Mouse (Mus musculus) MN1 (cell line): Measurements from ENCODE around the gene Ttc39d.
"Not testable (repeated sequence)": the region's sequence is repeated elsewhere in the genome, so short reads cannot be mapped to it uniquely, and the experiment has no call there.

Experiments
- DNase-seq: peaks from one replicate; pipeline ENCODE4 v3.0.0-alpha.2; 2016; ENCODE audit warnings: low spot score

The Ttc39d gene

DNA sequence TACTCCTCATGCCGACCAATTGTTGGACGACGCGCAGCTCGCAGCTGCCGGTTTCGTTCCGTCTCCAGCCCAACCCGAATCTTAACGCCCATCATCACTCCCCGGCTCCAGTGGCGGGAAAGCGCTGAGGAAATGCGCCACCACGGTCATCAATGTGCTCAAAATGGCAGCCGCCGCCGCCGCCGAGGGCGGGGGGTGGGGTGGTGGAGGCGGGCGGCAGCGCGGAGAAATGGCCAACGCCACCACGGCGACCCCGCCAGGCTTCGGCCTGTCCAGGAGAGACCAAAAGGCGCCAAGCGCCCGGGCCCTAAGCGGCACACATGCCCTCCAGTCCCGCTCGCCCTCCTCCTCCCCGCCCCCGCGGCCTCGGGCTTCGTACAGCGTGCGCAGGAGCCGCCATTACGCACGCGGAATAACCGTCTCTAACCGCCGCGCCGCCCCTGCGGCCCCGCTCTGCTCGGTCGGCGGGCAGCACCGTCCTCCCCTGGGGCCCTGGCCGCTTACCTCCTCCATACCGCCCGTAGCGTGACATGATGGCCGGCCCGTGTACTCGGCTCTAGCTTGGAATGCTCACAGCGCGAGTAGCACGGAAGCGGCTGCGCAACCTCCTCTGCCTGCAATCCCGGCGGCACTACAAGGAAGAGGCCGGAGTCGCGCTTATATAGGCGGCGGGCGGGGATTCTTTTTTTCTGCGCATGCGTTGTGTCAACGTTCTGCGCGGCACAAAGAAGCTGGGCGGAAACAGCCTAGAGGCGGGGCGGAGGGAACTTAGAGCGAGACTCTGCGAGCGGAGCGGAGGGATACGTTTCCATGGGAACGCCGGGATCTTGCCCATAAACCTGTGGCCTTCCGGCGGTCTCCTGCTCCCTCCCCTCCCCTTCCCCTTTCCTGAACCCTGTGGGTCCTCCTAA is at the start of gene Ttc39d, which contains the start of gene Srsf7:
Ttc39d (plus strand) TSS at position 790 of the 911 bp plus-strand sequence.
Srsf7 (minus strand) TSS at position 637 of the 911 bp plus-strand sequence.
- peak; percentile 100 for DNase-seq

DNA sequence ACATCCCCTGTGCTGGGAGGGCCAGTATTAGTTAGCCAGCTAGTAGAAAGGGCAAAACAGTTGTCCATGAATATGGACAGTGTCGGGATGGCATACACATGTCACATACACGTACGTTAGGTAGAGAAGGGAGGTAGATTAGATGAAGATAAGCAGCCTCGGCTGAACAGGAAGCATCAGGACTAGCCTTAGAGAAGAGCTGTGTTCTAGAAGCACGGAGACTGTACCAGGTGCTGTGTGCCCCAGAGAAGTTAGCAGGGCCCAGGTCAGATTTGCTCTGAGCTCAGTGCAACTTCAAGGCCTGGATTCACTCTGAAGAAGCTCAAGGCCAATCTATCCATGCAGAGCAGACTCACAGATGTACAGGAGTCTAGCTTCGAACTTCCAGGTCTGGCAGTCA is 49.8 kb upstream of the Ttc39d start:
- DNase-seq = no peak

DNA sequence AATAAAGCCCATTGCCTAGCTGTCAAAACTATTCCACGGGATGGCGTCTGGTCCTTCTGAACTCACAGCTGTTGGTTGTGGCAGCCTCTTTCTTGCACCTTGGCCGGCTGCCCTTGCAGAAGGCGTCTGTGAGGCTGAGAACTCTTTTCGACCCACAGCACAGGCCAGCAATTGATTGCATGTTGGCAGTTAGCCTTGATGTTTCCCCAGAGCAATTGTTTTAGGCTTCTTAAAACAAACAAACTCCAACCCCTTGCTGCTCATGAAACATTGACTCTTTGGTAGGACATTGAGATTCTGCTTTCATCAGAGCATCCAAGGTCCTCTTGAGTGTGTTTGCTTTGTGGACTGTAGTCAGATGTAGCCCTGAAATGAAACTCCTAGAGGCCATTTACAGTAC is 46.8 kb upstream of the Ttc39d start:
- DNase-seq = peak; percentile 53

DNA sequence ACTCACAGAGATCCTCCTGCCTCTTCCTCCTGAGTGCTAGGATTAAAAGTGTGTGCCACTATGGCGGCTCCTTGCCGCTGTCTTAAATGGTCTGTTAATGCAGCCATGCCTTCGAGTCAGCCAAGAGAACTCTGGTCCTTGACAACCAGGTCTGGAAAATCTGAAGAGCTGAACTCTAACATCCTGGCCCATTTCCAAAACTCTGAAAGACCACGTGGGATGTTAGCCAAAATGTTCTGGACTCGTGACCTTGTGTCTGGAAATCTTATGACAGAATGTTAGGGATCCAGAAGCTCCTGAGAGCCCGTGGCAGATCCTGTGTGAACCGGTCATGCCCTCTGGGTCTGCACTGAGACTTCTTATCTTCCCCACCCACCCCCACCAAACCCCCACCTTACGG is 43.3 kb upstream of the Ttc39d start:
- DNase-seq = peak; percentile 77

DNA sequence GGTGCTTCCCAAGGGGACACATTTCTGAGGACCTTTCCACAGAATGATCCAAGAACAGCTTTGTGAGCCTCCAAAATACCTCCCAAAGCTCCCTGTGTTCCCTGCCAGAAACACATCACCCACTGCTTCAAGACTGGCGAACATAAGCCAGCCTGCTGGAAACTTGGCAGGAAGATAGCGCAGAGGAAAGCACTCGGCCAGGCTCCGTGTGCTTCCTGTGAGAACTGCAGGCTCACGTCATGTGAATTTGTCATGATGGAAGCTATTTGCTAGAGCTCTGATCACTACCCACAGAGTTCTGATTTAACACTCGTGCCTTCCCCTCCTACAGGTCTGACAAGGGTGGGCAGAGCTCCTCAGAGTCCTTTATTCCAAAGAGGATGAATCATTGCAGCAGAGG is 41.5 kb upstream of the Ttc39d start:
- peak; percentile 44 for DNase-seq

DNA sequence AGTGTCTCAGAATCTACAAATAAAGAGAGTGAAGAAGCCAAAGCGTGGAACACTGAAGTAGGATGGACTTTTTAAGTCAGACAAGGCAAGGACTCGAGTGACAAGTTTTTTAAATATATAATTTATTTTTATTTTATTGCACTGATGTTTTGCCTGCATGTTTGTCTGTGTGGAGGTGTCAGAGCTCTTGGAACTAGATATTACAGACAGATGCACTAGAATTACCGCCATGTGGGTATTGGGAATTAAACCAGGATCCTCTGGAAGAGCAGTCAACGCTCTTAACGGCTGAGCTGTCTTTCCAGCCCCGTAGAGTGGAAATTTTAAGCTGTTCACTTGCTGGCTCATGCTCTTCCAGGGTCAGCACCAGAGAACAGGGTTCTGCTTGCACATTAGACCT is 40.9 kb upstream of the Ttc39d start:
- DNase-seq = no peak

DNA sequence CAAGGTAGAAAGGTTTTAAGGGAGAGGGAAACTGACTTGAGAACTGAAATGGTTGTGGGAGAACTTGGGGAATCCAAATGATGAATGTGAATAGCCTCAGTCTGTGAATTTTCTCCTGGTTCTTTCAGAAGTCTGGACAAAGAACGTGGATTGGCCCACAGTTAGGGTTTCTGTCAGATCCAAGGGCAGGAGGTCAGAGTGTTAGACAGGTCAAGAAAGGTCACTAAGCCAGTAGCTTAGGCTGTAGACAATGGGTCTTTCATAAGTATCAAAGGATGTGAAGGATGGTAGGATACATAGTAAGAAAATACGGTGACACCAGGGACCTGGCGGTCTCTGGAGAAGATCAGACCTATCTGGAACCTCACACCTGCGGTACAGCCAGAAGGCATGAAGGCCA is 39.8 kb upstream of the Ttc39d start:
- no peak for DNase-seq

DNA sequence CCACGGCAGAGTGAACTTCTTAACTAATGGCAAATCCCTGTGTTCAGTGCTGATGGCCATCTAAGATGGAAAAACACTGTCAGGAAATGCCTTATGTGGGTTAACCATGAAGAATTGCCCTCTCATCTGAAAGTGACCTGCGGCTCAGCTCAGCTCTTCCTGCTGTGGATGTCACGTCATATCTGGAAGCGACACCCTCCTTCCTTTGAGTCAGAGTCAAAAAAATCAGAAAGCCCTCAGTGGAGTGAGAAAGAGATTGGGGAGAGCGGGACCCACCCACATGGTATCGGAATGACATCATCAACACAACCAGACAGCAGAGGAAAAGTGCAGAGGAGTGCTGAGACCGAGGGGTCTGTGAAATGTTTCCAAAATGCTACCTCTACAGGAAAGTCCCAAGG is 39.4 kb upstream of the Ttc39d start:
- peak; percentile 54 for DNase-seq

DNA sequence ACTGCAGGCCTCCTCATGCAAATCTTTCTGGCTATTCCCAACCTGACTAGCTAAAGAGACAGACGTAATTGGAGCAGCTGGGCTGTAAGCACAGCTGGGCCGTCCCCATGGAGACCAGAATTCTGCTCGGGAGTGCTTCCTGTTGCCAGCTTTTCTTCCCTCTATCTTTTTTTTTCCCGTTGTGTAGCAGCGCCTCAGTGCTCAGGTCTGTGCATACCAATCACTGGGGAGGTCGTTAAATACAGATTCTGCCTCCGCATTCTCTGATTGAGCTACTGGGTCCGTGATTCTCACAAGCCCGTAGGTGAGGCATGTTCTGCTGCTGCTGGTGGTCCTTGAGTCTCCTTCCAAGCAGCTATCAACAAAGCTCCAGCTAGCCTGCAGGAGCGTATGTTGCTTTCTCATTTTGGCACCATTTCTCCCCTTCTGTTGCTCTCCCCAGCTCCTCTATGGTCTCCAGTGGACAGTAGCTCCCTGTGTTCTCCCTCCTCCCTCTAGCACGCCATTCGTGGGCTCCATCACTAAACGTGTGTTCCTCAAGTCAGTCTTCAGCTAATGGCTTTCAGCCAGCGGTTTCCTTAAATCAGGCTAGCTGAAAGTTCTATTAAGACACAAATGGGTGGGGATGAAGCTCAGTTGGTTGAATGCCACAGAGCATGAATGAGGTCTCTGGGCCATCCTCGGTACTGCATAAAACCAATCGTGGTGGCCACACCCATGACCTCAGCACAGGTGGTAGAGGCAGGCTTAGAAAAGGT is 38.7 kb upstream of the Ttc39d start:
- DNase-seq = peak; percentile 78

DNA sequence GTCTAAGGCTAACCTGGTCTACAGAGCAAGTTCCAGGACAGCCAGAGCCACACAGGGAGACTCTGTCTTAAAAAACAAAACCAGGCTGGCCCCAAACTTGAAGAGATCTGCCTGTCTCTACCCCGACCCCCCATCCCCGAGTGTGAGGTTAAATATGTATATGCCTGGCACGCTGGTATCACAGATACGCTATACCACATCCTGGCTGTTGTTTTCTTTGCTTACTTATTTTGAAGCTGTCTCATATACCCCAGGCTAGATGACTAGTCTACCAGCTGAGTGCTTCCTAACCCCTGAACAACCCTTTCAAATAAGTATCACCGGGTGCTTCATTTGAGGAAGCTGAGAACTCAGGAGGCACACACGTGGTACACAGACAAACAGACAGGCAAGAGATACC is 37.5 kb upstream of the Ttc39d start:
- no peak for DNase-seq

DNA sequence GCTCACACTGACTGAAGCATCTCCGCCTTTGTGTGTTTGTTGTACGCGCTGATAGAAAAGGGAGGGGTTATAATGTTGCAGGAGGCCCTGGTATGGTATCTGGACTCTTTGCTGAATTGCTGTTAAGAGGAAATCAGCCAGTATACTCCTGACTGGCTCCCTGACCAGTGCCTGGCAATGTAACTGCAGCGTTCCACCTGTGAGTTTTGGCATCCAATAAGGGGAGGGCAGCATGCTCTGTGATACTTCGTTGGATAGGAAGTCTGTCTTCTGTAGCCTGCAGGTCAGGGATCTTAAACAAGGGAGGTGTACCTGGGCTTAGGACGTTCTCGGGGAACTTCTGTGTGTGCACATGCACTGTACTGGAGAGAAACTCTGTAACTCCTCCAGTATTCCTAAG is 36.3 kb upstream of the Ttc39d start:
- DNase-seq = no peak

DNA sequence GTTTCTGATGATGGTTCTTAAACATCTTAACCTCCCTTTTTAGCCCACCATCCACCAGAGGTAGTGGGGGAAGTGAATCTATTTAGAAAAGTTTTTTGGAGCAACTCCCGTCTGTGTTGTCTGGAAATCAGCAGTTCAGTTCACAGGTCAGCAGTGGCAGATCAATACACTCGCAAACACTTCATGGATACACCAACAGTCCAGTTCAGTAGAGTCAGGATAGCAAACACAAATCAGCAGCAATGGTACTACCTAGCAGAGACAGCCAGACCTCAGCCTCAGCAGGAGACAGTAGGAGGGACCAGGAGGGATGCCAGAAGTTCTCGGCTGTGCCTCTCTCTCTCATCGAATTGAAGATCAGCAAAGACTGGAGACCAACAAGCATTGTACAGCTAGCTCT is 35.3 kb upstream of the Ttc39d start:
- DNase-seq = no peak

DNA sequence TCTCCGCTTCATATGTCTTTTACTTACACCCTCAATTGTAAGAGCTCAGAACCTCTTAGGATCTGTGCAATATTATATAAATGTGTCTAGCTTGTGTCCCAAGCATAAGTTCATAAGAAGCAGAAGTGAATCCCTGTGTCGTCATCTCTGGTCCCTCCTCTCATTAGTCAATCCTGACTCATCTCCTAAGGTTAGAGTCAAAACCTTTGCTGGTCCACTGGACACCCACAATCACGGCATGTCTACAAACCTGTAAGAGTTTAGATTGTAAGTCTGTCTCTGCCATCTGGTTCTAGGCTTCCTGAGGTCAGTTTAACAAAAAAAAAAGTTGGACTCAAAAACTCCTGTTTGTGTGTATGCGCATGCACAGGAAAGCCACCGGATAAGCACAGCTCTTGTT is 34.5 kb upstream of the Ttc39d start:
- no peak for DNase-seq

DNA sequence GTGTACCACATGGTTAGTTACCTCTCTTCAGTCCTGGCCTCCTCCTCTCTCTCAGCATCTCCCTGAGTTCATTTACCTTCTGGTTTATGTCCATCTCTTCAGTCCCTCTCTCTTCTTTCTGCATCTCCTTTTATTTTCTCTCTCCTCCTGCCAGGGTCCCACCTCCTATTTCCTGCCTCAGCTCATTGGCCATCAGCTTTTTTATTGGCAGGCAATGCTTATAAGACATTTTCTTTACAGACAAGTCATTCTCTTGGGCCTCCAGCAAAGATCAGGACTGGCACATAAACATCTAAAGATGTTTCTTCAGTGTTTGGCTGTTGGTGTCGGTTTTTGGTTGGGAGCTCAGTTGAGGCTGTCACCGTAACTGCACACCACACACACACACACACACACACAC is 33.6 kb upstream of the Ttc39d start:
- DNase-seq = no peak

DNA sequence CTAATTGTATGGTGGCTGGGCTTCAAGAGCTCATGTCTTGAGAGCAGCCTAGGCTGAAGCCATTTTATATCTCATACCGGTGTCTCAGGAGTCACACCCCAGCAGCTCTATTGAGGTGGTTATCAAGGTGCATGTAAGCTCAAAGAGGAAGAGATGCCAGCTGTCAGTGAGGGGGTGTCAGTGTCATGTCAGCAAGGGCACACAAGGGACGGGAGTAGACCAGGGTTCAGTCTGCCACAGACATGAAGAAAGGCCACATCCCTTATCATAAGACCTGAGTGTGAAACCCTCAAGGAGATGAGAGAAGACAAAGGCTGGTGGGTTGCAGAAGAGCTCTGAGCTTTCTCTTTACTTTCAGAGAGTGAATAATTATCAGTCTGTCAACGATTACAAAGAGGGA is 33.1 kb upstream of the Ttc39d start:
- no peak for DNase-seq

DNA sequence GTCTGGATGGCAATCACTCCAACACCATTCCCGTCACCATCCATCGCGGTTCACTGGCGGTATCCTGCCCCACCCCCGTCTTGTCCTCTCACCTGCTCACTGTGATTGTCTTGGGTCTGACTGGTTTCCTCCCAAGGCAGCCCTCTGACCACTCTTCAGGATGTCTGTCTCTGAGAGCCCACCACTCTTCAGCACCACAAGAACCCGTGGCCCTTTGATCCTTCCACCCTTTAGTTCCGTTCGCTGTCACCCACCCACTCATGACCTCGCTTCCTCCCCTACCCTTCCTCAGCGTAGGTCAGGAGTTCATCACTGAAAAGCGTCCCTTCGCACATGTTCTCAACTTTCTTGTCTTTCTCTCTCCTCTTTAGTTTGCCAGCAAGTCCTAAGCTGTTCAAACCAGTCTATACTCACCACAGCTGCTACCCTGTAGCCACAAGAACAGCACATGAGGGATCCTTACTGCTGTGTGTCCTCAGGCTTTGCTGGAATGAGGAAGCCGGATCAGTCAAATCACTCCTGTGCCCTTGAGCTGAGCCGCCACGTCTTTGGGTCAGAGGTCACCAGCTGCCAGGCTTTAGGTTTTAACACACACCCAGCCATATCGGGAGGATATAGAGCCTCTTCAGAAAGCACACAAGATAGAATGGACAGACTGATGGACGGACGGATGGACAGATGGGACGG is 32.4 kb upstream of the Ttc39d start:
- no peak for DNase-seq

DNA sequence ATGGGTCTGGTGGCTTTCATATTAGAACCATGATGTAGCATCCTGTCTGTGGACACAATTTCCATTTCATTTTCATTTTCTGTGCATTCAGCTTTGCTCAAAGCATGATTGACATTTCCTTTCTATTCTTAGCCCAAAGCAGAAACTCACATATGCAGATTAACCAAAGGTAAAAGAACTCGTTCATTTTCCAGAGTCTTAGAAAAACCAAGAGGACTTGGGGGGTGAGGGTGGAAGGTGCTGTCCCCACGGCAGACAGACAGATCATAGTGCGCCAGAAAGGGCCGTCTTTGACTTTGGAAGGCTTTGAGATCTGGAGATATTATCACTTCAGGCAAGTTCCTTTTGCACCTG is 31.9 kb upstream of the Ttc39d start:
- no peak for DNase-seq

DNA sequence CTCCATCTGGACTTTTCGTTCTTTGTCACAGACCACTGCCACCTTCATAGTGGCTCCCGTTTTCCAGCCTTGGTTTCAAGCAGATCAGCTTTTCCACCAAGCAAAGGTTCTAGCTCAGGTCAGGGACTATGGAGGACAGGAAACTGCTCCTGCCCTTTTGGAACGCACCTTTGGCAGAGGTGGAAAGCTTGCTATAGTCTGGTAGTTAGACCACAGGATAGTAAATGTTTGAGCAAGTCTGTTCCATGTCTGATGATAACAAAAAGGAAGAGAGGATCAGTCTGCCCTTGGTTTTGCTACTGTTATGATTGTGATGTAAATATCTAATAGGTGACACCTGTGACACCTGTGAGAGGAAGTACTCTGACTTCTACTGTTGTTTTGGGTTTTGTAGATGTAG is 31.3 kb upstream of the Ttc39d start:
- DNase-seq = no peak

DNA sequence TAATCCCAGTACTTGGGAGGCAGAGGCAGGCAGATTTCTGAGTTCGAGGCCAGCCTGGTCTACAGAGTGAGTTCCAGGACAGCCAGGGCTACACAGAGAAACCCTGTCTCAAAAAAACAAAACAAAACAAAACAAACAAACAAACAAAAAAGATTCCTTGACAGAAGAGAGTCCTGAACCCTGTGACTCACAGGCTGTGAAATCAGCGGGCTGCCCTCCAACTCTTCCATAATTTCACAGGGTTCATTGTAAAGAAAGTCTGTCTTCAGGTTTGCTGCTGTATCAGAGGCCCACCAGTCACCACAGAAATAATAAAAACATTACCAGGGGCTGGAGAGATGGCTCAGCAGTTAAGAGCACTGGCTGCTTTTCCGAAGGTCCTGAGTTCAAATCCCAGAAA is 28.4 kb upstream of the Ttc39d start:
- DNase-seq = not testable (repeated sequence)

DNA sequence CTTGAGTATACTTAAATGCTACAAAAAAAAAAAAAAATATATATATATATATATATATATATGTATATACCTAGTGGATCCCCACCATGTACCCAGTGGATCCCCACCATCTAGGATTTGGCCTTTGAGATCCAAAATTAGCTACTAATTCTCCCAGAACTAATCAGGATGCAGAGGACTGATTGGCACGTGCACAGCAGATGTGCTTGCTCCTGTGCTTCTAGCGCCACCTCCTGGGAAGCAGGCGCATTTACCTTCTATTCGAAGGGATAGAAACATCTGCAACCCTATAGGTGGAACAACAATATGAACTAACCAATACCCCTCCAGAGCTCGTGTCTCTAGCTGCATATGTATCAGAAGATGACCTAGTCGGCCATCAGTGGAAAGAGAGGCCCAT is 27.3 kb upstream of the Ttc39d start:
- DNase-seq = peak; percentile 90

DNA sequence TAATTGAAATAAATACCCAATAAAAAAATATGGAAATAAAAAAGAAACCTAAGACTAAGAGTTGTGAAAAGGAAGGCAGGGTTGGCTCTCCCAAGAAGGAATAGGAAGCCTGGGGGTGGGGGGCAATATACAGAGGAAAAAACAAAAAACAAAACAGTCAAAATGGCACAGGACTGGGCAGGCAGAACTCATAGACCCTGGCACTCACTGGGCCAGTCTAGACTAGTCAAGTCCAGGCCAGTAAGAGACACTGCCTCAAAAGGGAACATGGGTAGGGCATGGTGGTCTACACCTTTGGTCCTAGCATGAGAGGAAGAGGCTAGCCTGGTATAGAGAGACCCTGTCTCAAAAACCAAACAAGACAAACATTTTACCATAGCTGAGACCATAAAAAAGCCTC is 26.8 kb upstream of the Ttc39d start:
- no peak for DNase-seq

DNA sequence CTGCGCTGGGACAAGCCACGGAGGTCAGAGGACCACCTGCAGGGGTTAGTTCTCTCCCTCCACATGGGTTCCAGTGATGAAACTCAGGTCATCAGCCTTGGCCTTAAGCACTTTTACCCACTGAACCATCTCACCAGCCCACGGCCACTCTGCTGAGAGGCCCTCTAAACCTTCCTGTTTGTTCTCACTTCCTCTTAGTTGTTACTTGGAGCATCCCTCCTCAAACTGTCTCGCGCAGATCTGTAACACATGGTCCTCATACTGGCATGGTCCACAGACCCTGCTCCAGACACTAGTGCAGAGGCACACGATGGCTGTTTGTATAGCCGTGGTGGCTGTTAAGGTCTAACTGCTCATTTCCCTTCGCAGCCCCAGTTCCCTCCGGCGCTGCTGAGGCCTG is 23.6 kb upstream of the Ttc39d start:
- DNase-seq = no peak

DNA sequence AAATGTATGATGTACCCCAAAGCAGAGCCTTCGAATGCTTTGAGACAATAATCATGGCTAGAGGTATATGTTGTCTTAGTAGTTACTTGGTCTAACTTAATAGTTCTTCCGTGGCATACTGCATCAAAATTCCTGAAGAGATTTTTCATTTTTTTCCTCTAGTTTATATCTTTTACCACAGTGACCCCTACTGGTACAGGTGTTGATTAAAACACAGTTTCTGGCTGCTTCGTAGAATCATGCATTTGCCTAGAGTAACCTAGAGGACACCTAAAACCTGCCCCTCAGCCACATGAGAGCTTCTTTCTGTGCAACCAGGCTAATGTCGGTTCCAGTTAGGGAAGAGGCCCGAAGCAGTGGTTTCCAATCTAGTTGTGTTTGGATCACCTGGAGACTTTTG is 14.2 kb upstream of the Ttc39d start:
- peak; percentile 59 for DNase-seq
